Mouse (Mus musculus): ENCODE measurements around the gene Irgm1. TPM values are rescaled to one million over a fixed set of nuclear protein-coding genes. Genes with fewer than 3 reads are reported as not detected.

The Irgm1 gene
- 2.8 and 9.6 TPM in 2 replicates for polyA plus RNA-seq (2012; ENCODE audit: low replicate concordance)

DNA sequence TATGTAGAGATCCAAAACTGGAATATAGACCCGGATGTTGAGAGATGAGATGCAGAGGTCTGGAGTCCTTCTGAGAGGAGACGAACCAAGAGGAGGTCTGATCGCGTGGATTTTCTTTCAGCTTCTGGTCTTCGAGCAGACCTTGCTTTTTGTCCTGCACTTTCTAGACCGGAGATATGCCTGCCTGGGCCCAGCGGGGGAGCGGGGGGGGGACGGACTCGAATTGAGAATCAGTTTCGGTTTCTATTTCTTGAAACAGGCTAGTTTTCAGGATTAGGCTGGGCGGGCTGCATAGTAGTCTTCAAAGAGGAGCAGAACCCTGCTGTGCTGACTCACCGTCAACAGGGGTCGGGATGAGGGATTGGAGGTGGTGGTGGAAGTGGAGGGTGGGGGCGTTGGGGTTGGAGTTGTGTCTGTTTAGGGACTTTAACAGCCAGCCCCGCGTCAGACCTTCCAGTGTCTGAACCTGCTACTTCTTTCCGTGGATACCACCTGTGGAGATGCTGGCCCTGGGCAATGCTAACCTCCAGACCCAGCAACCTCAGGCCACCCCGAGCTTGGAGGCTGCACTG lies at the start of gene Irgm1:
Irgm1 (minus strand) TSS at position 483 of the 572 bp plus-strand sequence.

DNA sequence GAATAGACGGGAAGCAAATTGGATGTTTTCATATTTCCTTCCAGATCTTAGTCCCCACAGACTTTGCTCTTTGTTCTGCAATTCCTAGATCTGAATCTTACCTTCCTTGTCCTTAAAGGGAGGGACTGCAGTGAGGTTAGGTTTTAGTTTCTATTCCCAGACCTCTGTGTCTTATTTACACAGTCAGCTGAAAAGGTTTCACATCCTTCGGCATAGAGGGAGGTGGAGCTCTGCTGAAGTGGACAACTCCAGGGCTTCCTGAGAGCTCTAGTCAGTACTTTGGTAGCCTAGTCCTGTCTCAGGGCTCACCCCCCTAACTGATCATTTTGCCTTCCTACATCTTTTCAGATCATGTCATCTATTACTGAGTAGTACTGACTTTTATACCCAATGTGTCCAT lies 30.5 kb upstream of the Irgm1 start, which contains the start of gene Gm5431:
Gm5431 (minus strand) TSS at position 194 of the 400 bp plus-strand sequence.

DNA sequence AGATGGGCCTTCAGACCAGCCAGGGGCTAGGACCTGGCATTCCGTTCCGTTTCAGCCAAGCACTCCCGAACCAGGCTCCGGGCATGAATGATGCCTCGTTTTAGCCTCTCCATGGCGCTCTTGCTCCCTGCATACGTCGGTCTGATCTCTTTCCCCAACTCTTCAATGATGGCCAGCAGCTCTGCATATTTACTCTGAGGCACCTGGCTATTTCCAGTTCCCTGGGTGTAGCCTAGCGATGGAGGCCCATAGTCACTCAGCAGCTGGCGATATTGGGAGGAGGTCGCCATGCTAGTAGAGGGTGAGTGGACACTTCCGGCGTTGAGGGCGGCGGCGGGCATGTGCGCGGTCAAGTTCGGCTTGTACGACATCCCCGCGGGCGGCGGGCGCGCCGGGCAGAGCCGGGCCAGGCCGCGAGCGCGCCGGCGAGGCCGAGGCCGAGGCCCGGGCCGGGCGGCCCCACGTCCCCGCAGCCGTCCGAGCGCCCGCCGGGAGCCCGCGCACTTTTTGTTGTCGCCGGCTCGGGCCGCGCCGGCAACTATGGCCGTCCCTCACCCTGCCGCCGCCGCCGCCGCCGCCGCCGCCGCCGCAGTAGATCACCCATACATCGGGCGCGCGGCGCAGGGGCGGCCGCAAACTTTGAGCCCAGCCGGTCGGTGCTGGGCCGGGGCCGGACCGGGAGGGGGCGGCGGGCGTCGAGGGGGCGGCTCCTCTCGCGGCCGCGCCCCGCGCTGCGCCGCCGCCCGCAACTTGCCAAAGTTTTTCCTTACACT lies 45.3 kb downstream of the Irgm1 start, which contains the start of the genes Trim7 and Gm12184:
Trim7 (plus strand) TSS at position 162 of the 773 bp plus-strand sequence.
Gm12184 (minus strand) TSS at position 677 of the 773 bp plus-strand sequence.

DNA sequence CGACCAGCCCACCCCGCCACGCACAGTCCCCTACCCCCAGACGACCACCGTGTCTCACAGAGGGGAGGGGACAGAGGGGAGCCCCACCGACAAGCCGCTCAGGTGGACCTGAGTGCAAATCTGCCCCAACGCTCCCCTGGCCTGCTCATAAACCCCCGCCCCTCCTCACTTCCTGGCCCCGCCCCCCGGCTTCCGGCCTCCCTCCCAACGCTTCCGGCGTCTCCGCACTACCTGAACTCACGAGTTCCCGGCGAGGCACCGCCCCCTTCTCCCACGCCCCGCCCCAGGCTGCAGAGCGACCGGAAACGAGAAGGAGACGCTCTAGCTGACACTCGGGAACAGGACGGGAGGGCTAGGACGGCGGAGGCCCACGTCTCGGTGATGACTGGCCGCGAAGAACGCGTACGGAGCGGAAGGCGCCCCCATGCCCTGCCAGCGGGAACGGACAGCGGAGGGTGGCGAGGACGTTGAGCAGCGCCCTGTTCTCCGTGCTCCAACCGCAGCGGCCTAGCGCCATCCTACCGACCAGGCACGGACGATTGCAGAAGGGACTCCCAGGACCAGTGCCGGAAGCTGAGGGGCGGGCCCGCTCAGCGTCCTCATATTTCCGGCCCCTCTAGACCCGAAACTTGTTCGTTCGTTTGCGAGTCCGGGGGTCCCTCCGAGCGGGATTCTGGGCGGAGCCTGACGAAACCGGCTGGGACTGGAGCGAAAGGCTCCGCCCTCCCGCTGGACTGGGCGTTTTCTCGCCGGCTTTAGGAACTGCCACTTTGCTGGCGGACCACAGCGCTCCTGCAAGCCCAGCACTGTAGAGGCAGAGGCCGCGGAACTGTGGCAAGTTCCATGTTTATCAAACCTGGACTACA lies 54.5 kb downstream of the Irgm1 start, which contains the start of gene Trim41:
Trim41 (minus strand) TSS at position 554 of the 866 bp plus-strand sequence.

Other genes starting within 250 kb of the Irgm1 start
- 453 and 6,836 TPM in 2 replicates for gene Rack1, start 71.4 kb downstream of the Irgm1 start, polyA plus RNA-seq (2012; ENCODE audit: low replicate concordance)
- gene Trim41, start 54.3 kb downstream of the Irgm1 start, polyA plus RNA-seq (2012; ENCODE audit: low replicate concordance) = 20.9 and 26.8 TPM in 2 replicates
- gene Trim7, start 45.5 kb downstream of the Irgm1 start, polyA plus RNA-seq (2012; ENCODE audit: low replicate concordance) = 7.2 and 13.9 TPM in 2 replicates
- gene Gm12184, start 45.0 kb downstream of the Irgm1 start, polyA plus RNA-seq (2012; ENCODE audit: low replicate concordance) = 65.7 and 147 TPM in 2 replicates
- gene Gm5431, start 30.5 kb upstream of the Irgm1 start, polyA plus RNA-seq (2012; ENCODE audit: low replicate concordance) = 0.09 TPM in 1 of 2 replicates, not detected in the other
- gene Psme2b, start 74.5 kb upstream of the Irgm1 start, polyA plus RNA-seq (2012; ENCODE audit: low replicate concordance) = 0.36 and 3.4 TPM in 2 replicates
- 0.06 TPM in 1 of 2 replicates, not detected in the other for gene Olfr56, start 107.2 kb upstream of the Irgm1 start, polyA plus RNA-seq (2012; ENCODE audit: low replicate concordance)
- 0.72 and 1.9 TPM in 2 replicates for gene 9930111J21Rik1, start 107.7 kb upstream of the Irgm1 start, polyA plus RNA-seq (2012; ENCODE audit: low replicate concordance)
- gene Gm12185, start 120.5 kb upstream of the Irgm1 start, polyA plus RNA-seq (2012; ENCODE audit: low replicate concordance) = 0.16 TPM in 1 of 2 replicates, not detected in the other
- 0.47 and 1.3 TPM in 2 replicates for gene Tgtp1, start 122.5 kb upstream of the Irgm1 start, polyA plus RNA-seq (2012; ENCODE audit: low replicate concordance)
- gene 9930111J21Rik2, start 179.6 kb upstream of the Irgm1 start, polyA plus RNA-seq (2012; ENCODE audit: low replicate concordance) = 0.92 and 1.5 TPM in 2 replicates
- gene Tgtp2, start 192.5 kb upstream of the Irgm1 start, polyA plus RNA-seq (2012; ENCODE audit: low replicate concordance) = 11.7 and 11.9 TPM in 2 replicates
- 2.3 and 3.4 TPM in 2 replicates for gene Ifi47, start 204.9 kb upstream of the Irgm1 start, polyA plus RNA-seq (2012; ENCODE audit: low replicate concordance)
- gene Olfr1396, start 243.2 kb upstream of the Irgm1 start, polyA plus RNA-seq (2012; ENCODE audit: low replicate concordance) = not detected in 2 replicates